22 mouse cellular contexts compared by ENCODE assay signal in genomic region chr6:145553226-145553625, GRCm38 (mm10).
DNase-seq lines count a peak whose midpoint lies in the region; ATAC-seq and TF ChIP-seq lines count a peak whose summit lies in the region.
"Had no signal": no experiment of that assay in that cellular context is flagged by ENCODE, and none has a peak within 500 bp of the region (broad histone marks: within the 10 kb centered on the region; RNA-seq: fewer than 3 reads in every experiment).

No protein-coding gene starts in this region.

- H3K4me2 ChIP-seq in liver, postnatal 0 days (ENCODE audit: low read depth, low read length) = no peak overlapping the region
- H3K4me2 ChIP-seq in liver, embryonic 11.5 days = no peak overlapping the region
- H3K4me2 ChIP-seq: heart, embryonic 12.5 days; hindbrain, embryonic 13.5 days; limb, embryonic 12.5 days; liver, embryonic 15.5 days had no signal

- no peak for TF ChIP-seq EP300 in liver, postnatal 0 days (IDR thresholded peaks at IDR 0.05; ENCODE audit: low read depth)

- peak; percentile 40; the same call in 1 of the 2 replicates for ATAC-seq in liver, postnatal 0 days
- ATAC-seq in liver, embryonic 11.5 days (replicated peaks; ENCODE audit: low FRiP score) = no peak
- ATAC-seq in common myeloid progenitor, adult 5-6 weeks (replicated peaks; ENCODE audit: low read depth, poor library complexity, severe bottlenecking) = peak; percentile 80
- peak; percentile 66 for ATAC-seq in monocyte, adult 5-6 weeks (replicated peaks; ENCODE audit: insufficient number of reproducible peaks, low FRiP score, low TSS enrichment, poor library complexity, severe bottlenecking)
- ATAC-seq: forebrain, embryonic 16.5 days; intestine, embryonic 16.5 days; Patski had no signal

- H3K27me3 ChIP-seq in liver, postnatal 0 days (ENCODE audit: insufficient read depth, low read length) = no peaks in the 10 kb centered on the region
- H3K27me3 ChIP-seq in liver, embryonic 11.5 days (replicated peaks; ENCODE audit: control insufficient read depth, insufficient read depth, low read length) = no peaks in the 10 kb centered on the region
- H3K27me3 ChIP-seq: heart, embryonic 12.5 days; hindbrain, embryonic 13.5 days; limb, embryonic 12.5 days; liver, embryonic 15.5 days; Patski had no signal

- H3K36me3 ChIP-seq in liver, postnatal 0 days (replicated peaks; ENCODE audit: insufficient read depth, low read length) = no peaks in the 10 kb centered on the region
- no peaks in the 10 kb centered on the region for H3K36me3 ChIP-seq in liver, embryonic 11.5 days (ENCODE audit: control insufficient read depth, insufficient read depth, low read length)
- H3K36me3 ChIP-seq: heart, embryonic 12.5 days; hindbrain, embryonic 13.5 days; limb, embryonic 12.5 days; liver, embryonic 15.5 days had no signal

- H3K9ac ChIP-seq in liver, postnatal 0 days (replicated peaks) = no peak overlapping the region
- no peak overlapping the region for H3K9ac ChIP-seq in liver, embryonic 11.5 days (ENCODE audit: low read depth, low read length)
- H3K9ac ChIP-seq: heart, embryonic 12.5 days; hindbrain, embryonic 13.5 days; limb, embryonic 12.5 days; liver, embryonic 15.5 days had no signal

- no peaks in the 10 kb centered on the region; the same call in 1 of the 2 replicates for H3K9me3 ChIP-seq in liver, postnatal 0 days (ENCODE audit: low read length)
- no peaks in the 10 kb centered on the region for H3K9me3 ChIP-seq in liver, embryonic 11.5 days (ENCODE audit: control insufficient read depth, low read length)
- H3K9me3 ChIP-seq: hindbrain, embryonic 13.5 days; liver, embryonic 15.5 days had no signal

- peaks cover 3% of the 10 kb centered on the region; the same call in 1 of the 2 replicates for H3K4me1 ChIP-seq in liver, postnatal 0 days (ENCODE audit: insufficient read depth)
- H3K4me1 ChIP-seq in liver, embryonic 11.5 days (replicated peaks; ENCODE audit: control insufficient read depth, insufficient read depth, low read length) = 0 out of 2 replicates have a peak, but pooled peaks cover 3% of the 10 kb centered on the region
- H3K4me1 ChIP-seq: hindbrain, embryonic 13.5 days; limb, embryonic 12.5 days had no signal

- peak; percentile 37 for DNase-seq in liver, postnatal 0 days
- no peak for DNase-seq in liver, embryonic 11.5 days (ENCODE audit: low spot score)
- DNase-seq in A20 (ENCODE audit: low read depth, low spot score) = peak; percentile 69
- DNase-seq in urinary bladder, adult 2 months (ENCODE audit: low spot score) = no peak
- no peak for DNase-seq in urinary bladder, postnatal 4 days (ENCODE audit: low spot score in 2 of 2)
- DNase-seq: adrenal gland, postnatal 10 days; cerebellum, adult 11 months; cerebellum, postnatal 10 days; embryo, embryonic 11 days; heart, postnatal 14 days; midbrain, embryonic 14.5 days; thymus, postnatal 14 days had no signal

- H3K27ac ChIP-seq in liver, postnatal 0 days (ENCODE audit: low read depth) = no peak overlapping the region
- no peak overlapping the region for H3K27ac ChIP-seq in liver, embryonic 11.5 days (ENCODE audit: low read depth, low read length)
- H3K27ac ChIP-seq: hindbrain, embryonic 13.5 days; limb, embryonic 12.5 days; liver, embryonic 15.5 days had no signal

- WGBS in liver, postnatal 0 days (ENCODE audit: insufficient replicate concordance) = 34% methylated on average over 7 of the region's 7 CpGs
- WGBS in liver, embryonic 11.5 days = 52% methylated on average over 7 of the region's 7 CpGs

- no peak for TF ChIP-seq CTCF in liver, postnatal 0 days (IDR thresholded peaks at IDR 0.05; ENCODE audit: low read depth)

- no peak overlapping the region for H3K4me3 ChIP-seq in liver, postnatal 0 days (ENCODE audit: low read depth, low read length)
- no peak overlapping the region for H3K4me3 ChIP-seq in liver, embryonic 11.5 days (ENCODE audit: low read depth, low read length)
- H3K4me3 ChIP-seq: heart, embryonic 12.5 days; hindbrain, embryonic 13.5 days; limb, embryonic 12.5 days; liver, embryonic 15.5 days; myocyte had no signal

Comparison
In these comparisons a context has a peak if more than half of its experiments do, and no peak if none do; other contexts are left out.
1. DNase-seq: peak in liver, postnatal 0 days (single experiment) and A20 (single experiment); none in liver, embryonic 11.5 days (single experiment), urinary bladder, adult 2 months (single experiment) and urinary bladder, postnatal 4 days (0 of 2).